Mouse (Mus musculus) natural killer cell, adult 2 months (primary cell): ENCODE data around the gene Ptpn1.

ENCODE experiments used
- DNase-seq, 2 experiments: peaks; one replicate each; pipeline ENCODE4 v3.0.0; 2022; ENCODE audit warnings: low spot score in 2 of 2

The Ptpn1 gene

DNA sequence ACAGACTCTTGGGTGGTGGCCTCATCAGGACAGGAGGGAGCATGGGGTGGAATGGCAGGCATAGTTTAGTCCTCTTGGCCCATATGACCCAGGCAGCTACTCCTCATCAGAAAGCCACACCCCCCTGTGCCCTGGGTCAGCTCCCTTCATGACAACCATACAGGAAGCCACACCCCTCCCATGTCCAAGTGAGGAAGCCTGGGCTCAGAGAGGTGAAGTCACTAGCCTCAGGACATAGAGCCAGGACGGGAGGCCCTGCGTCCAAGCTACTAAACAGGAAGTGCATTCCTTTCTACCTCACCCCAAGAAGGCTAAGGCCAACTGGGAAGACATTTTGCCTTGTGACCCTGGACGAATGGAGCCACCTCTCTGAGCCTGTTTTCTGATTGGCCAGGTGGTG is 73.8 kb downstream of the Ptpn1 start:
- peak; percentile 32 to 43 for DNase-seq

DNA sequence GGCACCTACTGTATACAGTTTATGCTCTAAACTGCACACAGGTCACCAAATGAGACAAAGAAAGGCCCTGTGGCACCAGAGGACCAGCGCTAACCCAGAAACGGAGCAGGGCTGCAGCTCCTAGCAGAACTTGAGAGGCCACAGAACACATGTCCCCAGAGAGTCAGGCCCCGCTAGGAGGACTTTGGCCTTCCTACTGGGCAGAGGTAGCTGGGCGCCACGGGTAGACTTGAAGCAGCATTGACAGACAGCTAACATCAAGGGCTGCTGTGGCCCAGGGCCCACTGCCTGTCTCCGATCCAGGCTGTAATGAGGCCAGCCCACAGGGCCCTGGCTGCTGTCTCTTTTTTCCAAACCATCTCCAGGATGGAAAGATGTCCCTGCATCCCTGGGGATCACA is 74.6 kb downstream of the Ptpn1 start:
- DNase-seq = no peak

- DNase-seq = no peak
Observed at GRCm38 (mm10) chr2:168008132-168008531, 76.3 kb downstream of the Ptpn1 start.

DNA sequence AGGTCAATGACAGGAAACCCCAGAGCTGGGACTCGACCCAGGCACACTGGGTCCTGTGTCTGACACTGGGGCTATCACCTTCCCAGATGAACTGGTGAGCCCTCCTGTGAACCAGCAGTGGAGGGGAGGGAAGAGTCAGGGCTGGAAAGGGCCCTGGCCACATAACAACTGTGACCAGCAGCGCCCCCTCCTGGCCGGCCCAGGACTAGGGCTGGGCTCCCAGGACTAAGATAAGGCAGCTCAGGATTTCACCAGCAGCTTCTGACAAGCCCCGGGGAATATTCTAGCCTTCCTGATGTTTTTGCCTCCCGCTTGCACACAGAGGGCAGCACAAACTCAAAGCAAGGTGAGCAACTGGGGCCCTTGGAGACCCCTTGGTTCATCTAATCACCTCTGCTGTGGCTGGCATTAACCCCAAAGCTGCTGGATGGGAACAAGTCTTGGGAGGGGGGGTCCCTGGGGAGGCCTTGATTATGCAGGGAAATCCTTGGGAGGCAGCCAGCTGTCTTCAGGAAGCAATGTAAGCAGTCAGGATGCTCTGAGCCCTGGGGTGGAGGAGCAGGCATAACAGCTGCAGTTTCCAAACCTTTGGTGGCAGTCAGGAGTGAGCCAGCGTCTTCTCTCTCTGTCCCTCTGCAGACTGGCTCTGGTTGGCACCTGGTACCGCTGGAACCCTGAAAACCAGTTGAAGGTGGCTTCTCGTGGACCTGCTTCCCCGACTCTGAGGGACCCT is 78.2 kb downstream of the Ptpn1 start, which contains the start of gene Ripor3:
Ripor3 (minus strand) TSS at position 683 of the 733 bp plus-strand sequence.
- peak; percentile 71 to 76 for DNase-seq

DNA sequence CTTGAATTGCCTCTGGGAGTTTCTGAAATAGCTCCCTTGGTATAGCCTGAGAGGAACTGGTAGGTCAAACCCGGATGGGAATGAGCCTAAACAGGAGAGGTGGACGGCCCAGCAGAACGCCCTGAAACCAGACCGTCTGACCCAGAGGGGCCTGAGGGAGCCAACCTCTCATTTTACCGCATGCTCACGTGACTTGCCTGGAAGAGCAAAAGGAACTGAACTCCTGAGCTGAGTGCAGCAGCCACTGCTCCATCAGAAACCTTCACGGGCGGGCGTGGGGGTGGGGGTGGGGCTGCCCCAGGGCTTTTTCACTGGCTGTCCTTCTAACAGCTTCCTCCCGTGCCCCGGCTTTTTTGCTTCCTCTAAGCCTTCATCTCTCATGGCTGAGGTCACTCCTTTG is 79.0 kb downstream of the Ptpn1 start:
- no peak for DNase-seq

GRCm38 (mm10) chr2:168016951-168017391 is 85.1 kb downstream of the Ptpn1 start:
- DNase-seq = peak; percentile 64 to 68

DNA sequence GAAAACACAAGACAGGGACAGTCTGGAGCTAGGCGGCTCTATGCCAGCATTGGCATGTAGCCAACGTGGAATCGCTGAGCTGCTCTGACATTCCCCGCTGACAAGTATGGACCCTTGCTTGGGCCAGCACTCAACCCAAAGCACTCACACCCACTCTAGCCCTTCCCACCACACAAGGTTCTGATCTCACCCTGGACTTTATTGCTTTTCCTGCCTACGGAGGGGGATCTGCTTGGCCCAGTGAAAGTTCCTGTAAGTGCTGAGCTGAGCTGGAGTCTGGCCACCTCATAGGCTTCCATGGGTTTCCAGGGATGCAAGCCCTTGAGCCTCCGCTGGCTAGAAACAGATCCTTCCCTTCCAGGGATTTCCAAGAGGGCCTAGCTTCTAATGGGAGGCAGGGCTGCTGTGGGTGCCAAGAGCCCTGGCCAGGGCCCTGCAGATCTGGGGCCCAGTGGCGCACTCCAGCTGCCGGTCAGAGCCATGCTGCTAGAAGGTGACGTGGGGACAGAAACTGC is 87.4 kb downstream of the Ptpn1 start:
- no peak for DNase-seq

GRCm38 (mm10) chr2:168023763-168024402 is 92.0 kb downstream of the Ptpn1 start:
- DNase-seq = peak; percentile 33 to 56

- no peak for DNase-seq
Observed at GRCm38 (mm10) chr2:168025174-168025573, 93.3 kb downstream of the Ptpn1 start.

DNA sequence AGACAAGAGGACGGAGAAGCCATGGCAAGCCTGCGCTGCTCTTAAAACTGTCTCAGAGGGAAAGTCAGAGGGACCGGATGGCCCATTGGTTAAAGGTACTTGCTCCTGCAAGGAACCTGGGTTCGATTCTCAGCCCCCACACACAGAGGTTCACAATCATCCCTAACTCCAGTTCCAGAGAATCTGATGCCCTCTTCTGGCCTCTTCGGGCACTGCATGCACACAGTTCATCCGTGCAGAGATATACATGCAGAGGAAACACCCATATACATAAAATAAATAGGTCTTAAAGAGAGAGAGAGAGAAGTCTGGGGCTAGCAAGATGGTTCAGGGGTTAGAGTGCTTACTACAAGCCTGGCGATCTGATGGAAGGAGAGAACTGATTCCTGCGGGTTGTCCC is 94.0 kb downstream of the Ptpn1 start:
- no peak for DNase-seq

- no peak for DNase-seq
Observed at GRCm38 (mm10) chr2:168026467-168026866, 94.6 kb downstream of the Ptpn1 start.

- DNase-seq = no peak
Observed at GRCm38 (mm10) chr2:168028376-168028775, 96.5 kb downstream of the Ptpn1 start.
